In genomic region chr11:95070140-95071107, GRCm38 (mm10) we compare ENCODE assay signal across 14 mouse cellular contexts. TPM values are rescaled to one million over a fixed set of nuclear protein-coding genes. Genes with fewer than 3 reads are reported as not detected.
DNase-seq lines count a peak whose midpoint lies in the region; ATAC-seq lines count a peak whose summit lies in the region.
"Had no signal": no experiment of that assay in that cellular context is flagged by ENCODE, and none has a peak within 500 bp of the region (broad histone marks: within the 10 kb centered on the region; RNA-seq: fewer than 3 reads in every experiment).

No protein-coding gene starts in this region.

- H3K27me3 ChIP-seq in hindbrain, embryonic 10.5 days (ENCODE audit: insufficient read depth, poor library complexity, severe bottlenecking): peaks cover 25% of the 10 kb centered on the region
- peaks cover 27% of the 10 kb centered on the region for H3K27me3 ChIP-seq in hindbrain, embryonic 13.5 days
- no peaks in the 10 kb centered on the region for H3K27me3 ChIP-seq in stomach, embryonic 16.5 days (ENCODE audit: control insufficient read depth, insufficient read depth, low read length)

- WGBS in hindbrain, embryonic 10.5 days: 74% methylated on average over 8 of the region's 8 CpGs
- 73% methylated on average over 8 of the region's 8 CpGs for WGBS in hindbrain, embryonic 13.5 days
- 59% methylated on average over 8 of the region's 8 CpGs for WGBS in stomach, embryonic 16.5 days

- no peak overlapping the region for H3K9ac ChIP-seq in hindbrain, embryonic 13.5 days
- H3K9ac ChIP-seq in stomach, embryonic 16.5 days (ENCODE audit: low read length): peak overlapping the region; percentile 44; the same call in 1 of the 2 replicates
- H3K9ac ChIP-seq: neural tube, embryonic 12.5 days had no signal

- H3K36me3 ChIP-seq in hindbrain, embryonic 10.5 days: peaks cover 5% of the 10 kb centered on the region; the same call in 1 of the 2 replicates
- peaks cover 6% of the 10 kb centered on the region for H3K36me3 ChIP-seq in hindbrain, embryonic 13.5 days
- no peaks in the 10 kb centered on the region for H3K36me3 ChIP-seq in stomach, embryonic 16.5 days (ENCODE audit: control insufficient read depth, insufficient read depth, low read length)

- no peaks in the 10 kb centered on the region for H3K9me3 ChIP-seq in hindbrain, embryonic 10.5 days
- H3K9me3 ChIP-seq in hindbrain, embryonic 13.5 days: no peaks in the 10 kb centered on the region
- no peaks in the 10 kb centered on the region for H3K9me3 ChIP-seq in stomach, embryonic 16.5 days (replicated peaks; ENCODE audit: control insufficient read depth, low read length)
- H3K9me3 ChIP-seq: neural tube, embryonic 12.5 days had no signal

- H3K27ac ChIP-seq in hindbrain, embryonic 10.5 days: 0 out of 2 replicates have a peak overlapping the region, but pooled peaks have one; percentile 10
- H3K27ac ChIP-seq in hindbrain, embryonic 13.5 days: no peak overlapping the region
- H3K27ac ChIP-seq in stomach, embryonic 16.5 days (ENCODE audit: low read length): peak overlapping the region; percentile 91
- H3K27ac ChIP-seq: layer of hippocampus, adult 2 months; neural tube, embryonic 12.5 days had no signal

- peaks cover 32% of the 10 kb centered on the region for H3K4me1 ChIP-seq in hindbrain, embryonic 10.5 days (replicated peaks)
- H3K4me1 ChIP-seq in hindbrain, embryonic 13.5 days (replicated peaks): peaks cover 22% of the 10 kb centered on the region
- peaks cover 60% of the 10 kb centered on the region for H3K4me1 ChIP-seq in stomach, embryonic 16.5 days (ENCODE audit: control insufficient read depth, insufficient read depth, low read length)

- H3K4me3 ChIP-seq in hindbrain, embryonic 10.5 days: no peak overlapping the region
- H3K4me3 ChIP-seq in hindbrain, embryonic 13.5 days: no peak overlapping the region
- no peak overlapping the region for H3K4me3 ChIP-seq in stomach, embryonic 16.5 days (replicated peaks; ENCODE audit: low read length)
- H3K4me3 ChIP-seq: layer of hippocampus, adult 2 months; neural tube, embryonic 12.5 days had no signal

- no peak for ATAC-seq in hindbrain, embryonic 13.5 days (ENCODE audit: low FRiP score)
- peak; percentile 42; the same call in 1 of the 2 replicates for ATAC-seq in stomach, embryonic 16.5 days (ENCODE audit: insufficient read depth, low FRiP score)
- ATAC-seq in megakaryocyte-erythroid progenitor cell, adult 5-6 weeks (replicated peaks; ENCODE audit: low FRiP score, low TSS enrichment, poor library complexity, severe bottlenecking): no peak
- ATAC-seq: inflammation-experienced regulatory T-cells, adult 6 months had no signal

- DNase-seq in hindbrain, embryonic 10.5 days (ENCODE audit: low spot score): no peak
- DNase-seq in testis, postnatal 10 days (ENCODE audit: low spot score): peak; percentile 41
- no peak for DNase-seq in testis, postnatal 14 days (ENCODE audit: low spot score)
- DNase-seq in forelimb bud, embryonic 11.5 days (ENCODE audit: low read depth, low spot score): peak; percentile 23
- DNase-seq in frontal cortex, postnatal 14 days (ENCODE audit: low spot score in 2 of 2): no peak

- no peak overlapping the region for H3K4me2 ChIP-seq in hindbrain, embryonic 13.5 days
- H3K4me2 ChIP-seq in stomach, embryonic 16.5 days (ENCODE audit: low read depth, low read length): peak overlapping the region; percentile 22; the same call in 1 of the 2 replicates
- H3K4me2 ChIP-seq: neural tube, embryonic 12.5 days had no signal

RNA-seq across cellular contexts. Expression of gene Itga3, which starts 6.2 kb away (rescaled TPM):
- 5.7 and 6.7 TPM in 2 replicates for polyA plus RNA-seq in hindbrain, embryonic 10.5 days (2016; fragmentation: Nextera tagmentation; extraction: Ambion mirVana)
- polyA plus RNA-seq in hindbrain, embryonic 13.5 days (2015; fragmentation: Nextera tagmentation; extraction: Ambion mirVana): 10.3 and 11.4 TPM in 2 replicates
- 19.4 and 19.9 TPM in 2 replicates for polyA plus RNA-seq in stomach, embryonic 16.5 days (2015; fragmentation: Nextera tagmentation; extraction: Ambion mirVana)
- total RNA-seq in megakaryocyte-erythroid progenitor cell, adult 5-6 weeks (2014; fragmentation: Nextera tagmentation): not detected in 2 replicates
- total RNA-seq in megakaryocyte-erythroid progenitor cell, adult 5-6 weeks (2017): 0.28 TPM in 1 of 2 replicates, not detected in the other
- total RNA-seq: MEL had no signal

RNA-seq across cellular contexts. Expression of gene Pdk2, which starts 29.3 kb away (rescaled TPM):
- polyA plus RNA-seq in hindbrain, embryonic 10.5 days (2016; fragmentation: Nextera tagmentation; extraction: Ambion mirVana): 10.7 and 15.2 TPM in 2 replicates
- 24.2 and 25.5 TPM in 2 replicates for polyA plus RNA-seq in hindbrain, embryonic 13.5 days (2015; fragmentation: Nextera tagmentation; extraction: Ambion mirVana)
- 37.9 and 39.3 TPM in 2 replicates for polyA plus RNA-seq in stomach, embryonic 16.5 days (2015; fragmentation: Nextera tagmentation; extraction: Ambion mirVana)
- 16.9 and 21.5 TPM in 2 replicates for total RNA-seq in megakaryocyte-erythroid progenitor cell, adult 5-6 weeks (2014; fragmentation: Nextera tagmentation)
- 3.2 and 5.2 TPM in 2 replicates for total RNA-seq in megakaryocyte-erythroid progenitor cell, adult 5-6 weeks (2017)

RNA-seq across cellular contexts. Expression of gene Dlx3, which starts 49.5 kb away (rescaled TPM):
- polyA plus RNA-seq in hindbrain, embryonic 10.5 days (2016; fragmentation: Nextera tagmentation; extraction: Ambion mirVana): 3.2 and 6.5 TPM in 2 replicates
- 0.44 and 0.49 TPM in 2 replicates for polyA plus RNA-seq in hindbrain, embryonic 13.5 days (2015; fragmentation: Nextera tagmentation; extraction: Ambion mirVana)
- 3.0 and 3.9 TPM in 2 replicates for polyA plus RNA-seq in stomach, embryonic 16.5 days (2015; fragmentation: Nextera tagmentation; extraction: Ambion mirVana)
- total RNA-seq in megakaryocyte-erythroid progenitor cell, adult 5-6 weeks (2014; fragmentation: Nextera tagmentation): not detected in 2 replicates
- total RNA-seq in megakaryocyte-erythroid progenitor cell, adult 5-6 weeks (2017): not detected in 2 replicates
- total RNA-seq: gastrocnemius, adult 8-10 months; layer of hippocampus, adult 2 months; left cerebral cortex, postnatal 36 days; MEL had no signal
- polyA plus RNA-seq: inflammation-experienced regulatory T-cells, adult 6 months had no signal

Comparison
In these comparisons a context has a peak if more than half of its experiments do, and no peak if none do; other contexts are left out.
1. DNase-seq: peak in testis, postnatal 10 days (single experiment) and forelimb bud, embryonic 11.5 days (single experiment); none in hindbrain, embryonic 10.5 days (single experiment), testis, postnatal 14 days (single experiment) and frontal cortex, postnatal 14 days (0 of 2).